Mouse (Mus musculus): ENCODE measurements around the gene Hist1h2bp. TPM values are rescaled to one million over a fixed set of nuclear protein-coding genes. Genes with fewer than 3 reads are reported as not detected.
"Not testable (repeated sequence)": the region's sequence is repeated elsewhere in the genome, so short reads cannot be mapped to it uniquely, and the experiment has no call there.

Gene Hist1h2bp
- 100 to 1,000 TPM; 192 to 223 TPM for total RNA-seq (2021)
- long read RNA-seq, experiment 1, partial matches to known transcripts: 0 of 1 reads
- long read RNA-seq, experiment 1, other reads (novel, unspliced or antisense): 0 of 1 reads
- long read RNA-seq, experiment 2: 0 reads

GRCm38 (mm10) chr13:21786899-21787629, at the start of gene Hist1h2bp, which contains the start of gene Hist1h2an:
Gene Hist1h2bp, plus strand, starts transcription at chr13:21787461.
Gene Hist1h2an, minus strand, starts transcription at chr13:21787218.
- DNase-seq (ENCODE audit: low spot score in 2 of 2): peak; percentile 33 to 69

DNA sequence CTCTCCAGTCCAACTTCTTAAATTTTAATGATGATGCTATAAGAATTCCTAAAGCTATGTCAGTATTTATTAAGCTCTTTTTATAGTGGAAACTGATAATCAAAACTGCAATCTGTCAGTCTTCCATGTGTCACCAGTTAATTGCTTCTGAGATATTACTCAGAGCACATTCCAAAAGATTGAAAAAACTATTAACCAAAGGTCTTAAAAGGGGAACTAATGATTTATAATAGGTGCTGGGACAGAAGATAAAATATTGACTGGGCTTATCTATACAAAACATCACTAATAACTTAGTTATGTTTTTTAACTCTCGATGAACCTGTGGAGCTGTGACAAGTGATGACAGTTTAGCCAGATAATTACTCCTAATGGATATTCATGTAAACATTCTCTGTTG, 42.3 kb upstream of the Hist1h2bp start:
- no peak for DNase-seq (ENCODE audit: low spot score in 2 of 2)

GRCm38 (mm10) chr13:21749387-21750158, 37.7 kb upstream of the Hist1h2bp start:
- DNase-seq (ENCODE audit: low spot score in 2 of 2): no peak

DNA sequence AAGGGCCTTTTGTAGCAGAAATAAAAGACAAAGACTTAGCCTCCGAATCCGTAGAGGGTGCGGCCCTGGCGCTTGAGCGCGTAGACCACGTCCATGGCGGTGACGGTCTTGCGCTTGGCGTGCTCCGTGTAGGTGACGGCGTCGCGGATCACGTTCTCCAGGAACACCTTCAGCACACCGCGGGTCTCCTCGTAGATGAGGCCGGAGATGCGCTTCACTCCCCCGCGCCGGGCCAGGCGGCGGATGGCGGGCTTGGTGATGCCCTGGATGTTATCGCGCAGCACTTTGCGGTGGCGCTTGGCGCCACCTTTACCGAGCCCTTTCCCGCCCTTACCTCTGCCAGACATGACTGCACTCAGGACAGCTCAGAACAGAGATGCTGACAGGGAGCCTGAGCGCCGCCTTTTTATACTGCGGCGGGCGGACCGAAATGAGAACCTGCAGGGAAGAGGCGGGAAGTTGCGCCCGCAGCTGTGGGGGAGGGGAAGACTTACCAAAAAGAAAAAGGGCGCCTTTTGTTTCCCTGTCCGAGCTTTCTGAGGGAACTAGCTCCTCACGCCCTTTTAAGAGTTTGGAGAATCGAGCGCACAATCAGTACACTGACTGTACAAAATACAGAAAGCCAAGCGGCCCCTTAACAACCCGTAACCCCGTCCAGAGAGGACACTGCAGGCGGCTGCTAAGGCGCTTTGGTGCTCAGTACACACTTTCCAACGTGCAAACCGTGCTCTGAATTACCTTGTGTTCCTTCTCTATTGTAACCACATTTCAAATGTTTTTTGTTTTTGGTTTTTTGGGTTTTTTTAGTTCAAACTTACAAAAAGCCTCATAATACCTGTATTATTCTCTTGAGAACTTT, 36.9 kb upstream of the Hist1h2bp start, which contains the start of gene Hist1h4k:
Hist1h4k (minus strand) TSS at position 347 of the 859 bp plus-strand sequence.
- peak; percentile 82 to 84 for DNase-seq (ENCODE audit: low spot score in 2 of 2)

GRCm38 (mm10) chr13:21751417-21751816, 35.8 kb upstream of the Hist1h2bp start:
- no peak for DNase-seq (ENCODE audit: low spot score in 2 of 2)

DNA sequence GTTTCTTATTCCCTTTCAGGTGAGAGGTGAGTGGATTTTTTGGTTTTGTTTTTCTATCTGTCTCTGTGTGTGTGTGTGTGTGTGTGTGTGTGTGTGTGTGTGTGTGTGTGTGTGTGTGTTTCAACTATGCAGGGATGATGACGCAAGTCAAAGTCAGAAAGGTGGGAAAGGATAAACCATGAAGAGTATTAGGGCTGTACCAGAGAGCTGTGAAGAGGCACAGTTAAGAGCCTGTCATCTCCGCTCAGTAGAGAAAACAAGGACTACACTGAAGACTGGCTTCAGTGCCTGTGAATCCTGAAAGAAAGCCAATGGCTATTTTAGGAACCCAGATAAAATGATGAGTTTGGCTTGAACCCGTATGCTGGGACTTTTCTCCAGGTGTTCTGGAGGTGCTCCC, 35.4 kb upstream of the Hist1h2bp start:
- DNase-seq (ENCODE audit: low spot score in 2 of 2): no peak

- no peak for DNase-seq (ENCODE audit: low spot score in 2 of 2)
Measured at GRCm38 (mm10) chr13:21752356-21752755, 34.9 kb upstream of the Hist1h2bp start.

DNA sequence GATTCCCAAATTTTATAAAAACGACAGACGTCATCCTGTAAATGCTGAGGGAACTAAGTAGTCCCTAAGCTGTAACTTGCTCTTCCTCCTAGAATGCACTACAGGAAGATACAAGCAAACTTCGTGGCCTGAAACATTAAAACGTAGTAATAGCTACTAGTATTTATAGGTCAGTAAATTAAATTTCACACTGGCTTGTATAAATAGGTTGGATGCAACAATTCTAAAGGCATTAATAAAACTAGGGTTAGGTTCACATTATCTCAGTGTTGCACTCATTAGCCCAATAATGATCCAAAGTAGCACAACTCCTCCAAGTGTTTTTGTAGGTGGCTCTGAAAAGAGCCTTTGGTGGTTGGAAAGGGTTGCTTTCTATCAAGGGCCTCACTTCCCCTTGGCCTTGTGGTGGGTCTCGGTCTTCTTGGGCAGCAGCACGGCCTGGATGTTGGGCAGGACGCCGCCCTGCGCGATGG, 34.2 kb upstream of the Hist1h2bp start:
- no peak for DNase-seq (ENCODE audit: low spot score in 2 of 2)

GRCm38 (mm10) chr13:21753524-21754285, 33.6 kb upstream of the Hist1h2bp start, which contains the start of the genes Hist1h2ak and Hist1h2bn:
Gene Hist1h2ak, minus strand, starts transcription at chr13:21753827.
Gene Hist1h2bn, plus strand, starts transcription at chr13:21754123.
- DNase-seq (ENCODE audit: low spot score in 2 of 2): peak in 1 of 2 experiments; percentile 34

GRCm38 (mm10) chr13:21754294-21755001, 32.8 kb upstream of the Hist1h2bp start:
- DNase-seq (ENCODE audit: low spot score in 2 of 2): not testable (repeated sequence)

DNA sequence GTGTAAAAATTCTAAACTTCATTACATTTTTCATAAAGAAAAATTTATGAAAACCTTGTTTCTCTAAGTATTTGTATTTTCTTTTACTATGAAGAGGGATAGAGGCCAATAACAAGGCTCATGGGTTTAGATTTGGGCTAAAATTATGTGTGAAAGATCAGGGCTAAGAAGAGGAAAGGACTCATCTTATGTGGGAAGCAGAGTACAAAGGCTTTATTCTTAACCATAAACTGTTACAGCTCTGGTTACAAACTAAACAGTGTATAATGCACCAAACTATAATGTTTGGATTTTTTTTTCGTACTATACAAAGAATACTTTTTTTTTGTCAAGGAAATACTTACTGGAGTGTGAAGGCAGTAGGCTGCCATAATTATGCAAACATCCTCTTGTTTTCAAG, 31.6 kb upstream of the Hist1h2bp start:
- DNase-seq (ENCODE audit: low spot score in 2 of 2): no peak

- DNase-seq (ENCODE audit: low spot score in 2 of 2): peak in 1 of 2 experiments; percentile 44
Measured at GRCm38 (mm10) chr13:21778814-21779766, 8.2 kb upstream of the Hist1h2bp start.

DNA sequence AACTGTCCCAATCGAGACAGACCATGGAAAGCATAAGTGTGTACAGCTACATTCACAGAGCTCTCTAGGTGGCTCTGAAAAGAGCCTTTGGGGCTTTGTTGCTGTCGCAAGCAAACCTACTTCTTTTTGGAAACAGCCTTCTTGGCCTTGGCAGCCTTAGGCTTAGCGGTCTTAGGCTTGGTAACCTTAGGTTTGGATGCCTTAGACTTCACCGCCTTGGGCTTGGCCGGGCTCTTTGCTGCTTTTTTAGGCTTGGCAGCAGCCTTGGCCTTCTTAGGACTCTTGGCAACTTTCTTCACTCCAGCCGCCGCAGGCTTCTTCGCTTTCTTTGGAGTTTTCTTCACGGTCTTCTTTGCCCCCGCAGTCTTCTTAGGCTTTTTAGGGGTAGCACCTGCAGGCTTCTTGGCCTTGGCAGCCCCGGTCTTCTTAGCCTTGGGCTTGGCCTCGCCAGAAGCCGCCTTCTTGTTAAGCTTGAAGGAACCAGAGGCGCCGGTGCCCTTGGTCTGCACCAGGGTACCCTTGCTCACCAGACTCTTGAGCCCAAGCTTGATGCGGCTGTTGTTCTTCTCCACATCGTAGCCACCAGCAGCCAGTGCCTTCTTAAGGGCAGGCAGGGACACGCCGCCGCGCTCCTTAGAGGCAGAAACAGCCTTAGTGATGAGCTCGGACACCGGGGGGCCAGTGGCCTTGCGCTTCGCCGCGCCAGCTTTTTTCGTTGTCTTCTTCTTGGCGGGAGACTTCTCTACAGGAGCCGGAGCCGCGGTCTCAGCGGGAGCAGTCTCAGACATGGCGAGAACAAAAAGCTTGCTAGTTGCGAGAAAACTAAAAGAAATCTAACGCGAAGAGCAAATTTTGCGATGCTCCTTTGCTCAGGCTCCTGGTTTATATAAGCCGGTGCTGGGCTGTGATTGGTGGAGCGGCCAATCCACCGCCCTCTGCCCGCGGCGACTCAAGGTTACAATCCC, 7.2 kb upstream of the Hist1h2bp start, which contains the start of gene Hist1h1b:
Hist1h1b (minus strand) TSS at position 859 of the 965 bp plus-strand sequence.
- DNase-seq (ENCODE audit: low spot score in 2 of 2): peak; percentile 47 to 49

DNA sequence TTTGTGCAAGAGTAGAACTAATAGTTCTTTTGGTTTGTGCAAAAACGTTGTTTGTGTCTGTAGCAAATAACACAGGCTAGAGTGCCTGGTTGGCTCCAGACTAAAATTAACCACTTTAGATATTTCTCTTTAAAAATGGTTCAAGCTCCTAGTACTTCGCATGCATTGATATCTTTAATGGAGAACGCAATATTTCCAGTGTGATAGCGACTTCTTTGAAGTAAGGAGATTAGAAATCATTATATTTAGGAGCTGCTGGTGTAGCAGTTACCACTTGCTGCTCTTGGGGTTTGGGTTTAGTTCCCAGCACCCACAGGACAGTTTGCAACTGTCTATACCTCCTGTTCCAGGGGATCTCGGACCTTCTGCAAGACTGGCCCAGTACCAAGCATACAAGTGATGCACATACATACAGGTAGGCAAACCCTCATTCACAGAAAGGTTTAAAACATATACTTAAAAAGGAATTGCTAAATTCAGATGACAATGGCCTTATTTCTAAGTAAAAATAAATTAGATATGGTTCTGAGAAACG, 6.2 kb upstream of the Hist1h2bp start:
- no peak for DNase-seq (ENCODE audit: low spot score in 2 of 2)

GRCm38 (mm10) chr13:21781639-21782038, 5.6 kb upstream of the Hist1h2bp start:
- no peak for DNase-seq (ENCODE audit: low spot score in 2 of 2)

All from adrenal gland, postnatal 4 days (tissue).